27 mouse cellular contexts compared by ENCODE assay signal in the genomic region with DNA sequence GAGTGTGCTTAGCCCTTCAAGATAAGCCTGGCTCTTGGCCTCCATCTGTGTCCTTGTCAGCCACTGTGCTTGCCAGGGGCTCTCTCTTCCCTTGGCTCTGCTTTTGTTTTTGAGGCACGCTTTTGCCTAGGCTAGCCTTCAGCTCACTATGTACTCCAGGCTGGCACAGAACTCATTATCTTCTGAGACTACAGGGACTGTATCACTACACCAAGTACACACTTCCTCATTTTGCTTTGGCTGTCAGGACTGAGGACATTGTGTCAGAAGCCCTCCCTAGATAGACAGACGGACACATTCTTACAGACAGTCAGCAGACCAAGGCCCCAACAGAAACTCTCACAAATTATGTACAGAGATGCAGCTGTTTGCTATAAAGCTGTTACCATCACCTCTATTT. TPM values are rescaled to one million over a fixed set of nuclear protein-coding genes. Genes with fewer than 3 reads are reported as not detected.
"Had no signal": no experiment of that assay in that cellular context is flagged by ENCODE, and none has a peak within 500 bp of the region (broad histone marks: within the 10 kb centered on the region; RNA-seq: fewer than 3 reads in every experiment).

No protein-coding gene starts in this region.

- DNase-seq: gastrocnemius, postnatal 14 days; gastrocnemius, postnatal 36 days; heart, adult 18-20 months; heart, postnatal 10 days; heart, postnatal 4 days; kidney, adult 18-20 months; kidney, adult 8-10 months; kidney, postnatal 10 days; kidney, postnatal 25 days; kidney, postnatal 4 days; layer of hippocampus, postnatal 36 days; liver; liver, embryonic 13.5 days had no signal

- ATAC-seq: hindbrain, embryonic 16.5 days; inflammation-experienced regulatory T-cells, adult 6 months; intestine, embryonic 15.5 days; intestine, postnatal 0 days had no signal

RNA-seq across cellular contexts. Expression of a gene that starts 47.5 kb away (rescaled TPM):
- total RNA-seq: gastrocnemius, adult 18-20 months; gastrocnemius, adult 8-10 months; gastrocnemius, postnatal 14 days; gastrocnemius, postnatal 36 days; heart, adult 18-20 months; heart, adult 8-10 months; heart, postnatal 10 days; heart, postnatal 25 days; heart, postnatal 4 days; layer of hippocampus, adult 2 months; layer of hippocampus, postnatal 10 days; layer of hippocampus, postnatal 36 days; left cerebral cortex, adult 18-20 months; left cerebral cortex, adult 8-10 months; left cerebral cortex, postnatal 10 days; left cerebral cortex, postnatal 36 days had no signal

RNA-seq across cellular contexts. Expression of a gene that starts 59.9 kb away (rescaled TPM):
- total RNA-seq: gastrocnemius, adult 18-20 months; gastrocnemius, adult 8-10 months; gastrocnemius, postnatal 14 days; gastrocnemius, postnatal 36 days; heart, adult 18-20 months; heart, adult 8-10 months; heart, postnatal 10 days; heart, postnatal 25 days; heart, postnatal 4 days; layer of hippocampus, adult 2 months; layer of hippocampus, postnatal 10 days; layer of hippocampus, postnatal 36 days; left cerebral cortex, adult 18-20 months; left cerebral cortex, adult 8-10 months; left cerebral cortex, postnatal 10 days; left cerebral cortex, postnatal 36 days had no signal
